Mouse (Mus musculus): Measurements from ENCODE around the gene Ift43. TPM values are rescaled to one million over a fixed set of nuclear protein-coding genes. Genes with fewer than 3 reads are reported as not detected.

The Ift43 gene
- total RNA-seq, 1 experiment from 2014 or later: 1.6 TPM

DNA sequence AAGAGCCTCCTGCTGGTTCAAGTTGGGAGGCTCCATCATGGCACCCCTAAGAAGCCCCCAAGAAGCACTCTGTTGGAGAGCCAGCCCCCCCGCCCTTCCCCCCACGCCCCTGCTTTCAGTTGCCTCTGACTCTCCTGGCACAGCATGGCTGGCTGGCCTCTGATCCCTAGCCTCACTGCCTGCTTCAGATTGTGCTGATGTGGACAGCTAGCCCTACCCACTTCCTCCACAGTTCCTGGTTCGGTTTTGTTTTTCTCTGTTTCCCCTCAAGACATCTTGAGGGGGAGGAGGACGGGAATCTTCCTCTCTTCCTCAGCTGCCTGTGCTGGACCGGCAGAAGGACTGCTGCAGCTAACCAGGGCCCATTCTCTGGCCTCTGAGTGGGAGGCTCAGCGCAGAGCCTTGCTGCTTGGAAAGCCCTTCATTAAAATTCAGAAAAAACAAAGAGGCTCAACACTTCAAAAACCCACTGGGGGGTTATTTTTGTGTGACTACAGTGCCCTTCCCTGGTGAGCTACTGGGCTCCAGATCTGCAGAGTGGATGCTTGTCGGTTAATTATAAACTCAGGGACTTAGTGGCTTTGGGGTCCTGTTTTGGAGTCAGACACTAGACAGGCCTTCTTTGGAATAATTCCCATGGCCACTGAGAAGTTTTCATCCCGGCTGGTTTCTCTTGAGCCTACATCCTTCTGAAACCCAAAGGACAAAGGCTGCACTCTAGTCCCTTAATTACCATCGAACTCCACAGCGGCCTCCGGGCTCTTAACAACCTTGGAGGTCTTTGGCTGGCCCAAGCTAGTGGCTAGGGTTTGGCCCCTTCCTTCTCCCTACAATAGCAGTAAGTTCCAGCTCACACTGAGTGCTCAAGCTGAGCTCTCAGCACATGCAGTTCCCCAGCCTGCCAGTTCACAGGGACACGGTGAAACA lies 80.8 kb downstream of the Ift43 start:
- peak; percentile 26; the same call in 1 of the 2 replicates for ATAC-seq (replicated peaks; ENCODE audit: low read depth, poor library complexity, severe bottlenecking)

DNA sequence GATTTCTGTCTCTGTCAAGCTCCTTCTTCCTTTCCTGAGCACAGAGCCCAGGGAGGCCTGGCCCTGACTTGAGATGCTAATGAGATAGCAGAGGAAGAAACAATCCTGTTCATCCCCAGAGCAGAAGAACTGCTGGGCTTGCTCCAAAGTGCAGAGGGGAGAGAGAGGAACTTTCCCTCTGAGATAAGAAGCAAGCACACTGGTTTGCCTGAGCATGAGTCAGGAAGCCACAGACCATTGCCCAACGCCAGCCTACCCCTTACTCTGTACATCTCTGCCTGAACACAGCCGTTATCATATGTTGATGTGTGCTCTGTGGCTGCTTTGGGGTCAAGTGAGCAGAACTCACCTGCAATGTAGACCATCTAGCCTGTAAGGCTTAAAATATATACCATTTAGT lies 83.9 kb downstream of the Ift43 start:
- ATAC-seq (replicated peaks; ENCODE audit: low read depth, poor library complexity, severe bottlenecking): peak; percentile 98

- ATAC-seq (replicated peaks; ENCODE audit: low read depth, poor library complexity, severe bottlenecking): no peak
Observed at GRCm38 (mm10) chr12:86167075-86167474, 84.7 kb downstream of the Ift43 start.

DNA sequence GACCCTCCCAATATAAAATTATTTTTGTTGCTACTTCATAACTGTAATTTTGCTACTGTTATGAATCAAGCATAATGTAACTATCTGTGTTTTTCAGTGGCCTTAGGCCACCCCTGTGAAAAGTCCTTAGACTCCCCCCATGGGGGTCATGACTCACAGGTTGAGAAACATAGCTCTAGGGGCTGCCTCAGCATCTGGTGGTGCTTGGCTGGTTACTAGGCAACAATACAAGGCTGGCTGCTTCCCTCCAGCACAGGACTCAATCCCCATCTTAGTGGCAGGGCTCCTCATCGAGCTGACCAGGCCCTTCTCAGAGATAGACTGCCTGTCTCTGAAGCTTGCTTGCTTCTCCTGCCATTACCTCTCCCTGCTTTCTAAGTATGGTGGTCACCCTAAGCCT lies 86.4 kb downstream of the Ift43 start:
- ATAC-seq (replicated peaks; ENCODE audit: low read depth, poor library complexity, severe bottlenecking): no peak

GRCm38 (mm10) chr12:86169195-86169594 lies 86.9 kb downstream of the Ift43 start:
- ATAC-seq (replicated peaks; ENCODE audit: low read depth, poor library complexity, severe bottlenecking): no peak

DNA sequence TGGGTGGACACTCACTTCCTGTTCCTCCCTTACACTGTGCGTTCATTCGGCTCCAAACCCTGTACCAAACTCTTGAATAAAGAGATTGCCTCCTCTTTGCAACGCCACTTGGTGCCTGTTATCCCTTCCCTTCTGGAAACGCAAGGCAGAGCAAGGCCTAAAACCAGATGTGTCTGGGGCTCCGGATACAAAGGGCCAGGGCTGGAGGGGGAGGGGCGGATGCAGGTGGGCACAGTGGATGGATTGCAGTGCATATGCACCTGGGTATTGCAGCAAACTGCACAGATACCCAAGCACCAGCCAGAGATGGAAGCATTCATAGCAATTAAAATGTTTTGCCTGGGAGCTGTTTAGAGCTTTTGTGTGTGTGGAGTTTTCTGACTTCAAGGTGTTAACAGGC lies 91.0 kb downstream of the Ift43 start:
- no peak for ATAC-seq (replicated peaks; ENCODE audit: low read depth, poor library complexity, severe bottlenecking)

DNA sequence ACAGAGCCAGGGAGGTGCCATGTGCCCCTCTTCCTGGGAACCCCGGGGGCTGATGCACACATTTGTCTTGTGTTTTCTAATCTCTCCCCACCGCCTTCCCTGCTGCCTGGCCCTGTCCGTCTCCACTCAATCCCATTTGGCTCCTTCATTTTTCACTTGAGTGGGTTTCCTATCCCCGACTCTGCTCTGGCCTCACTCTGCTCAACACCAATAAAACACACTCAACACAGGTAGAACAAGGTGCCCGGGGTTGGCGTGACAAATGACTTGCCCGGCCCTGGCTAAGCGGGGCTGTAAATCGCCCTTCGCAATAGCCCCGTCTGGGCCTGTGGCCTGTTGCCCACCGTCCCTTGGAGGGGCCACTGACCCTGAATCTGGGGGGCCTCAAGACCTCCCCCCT lies 92.0 kb downstream of the Ift43 start:
- no peak for ATAC-seq (replicated peaks; ENCODE audit: low read depth, poor library complexity, severe bottlenecking)

- 0 out of 2 replicates have a peak, but pooled peaks have one; percentile 22 for ATAC-seq (replicated peaks; ENCODE audit: low read depth, poor library complexity, severe bottlenecking)
Observed at GRCm38 (mm10) chr12:86175476-86175942, 93.2 kb downstream of the Ift43 start.

DNA sequence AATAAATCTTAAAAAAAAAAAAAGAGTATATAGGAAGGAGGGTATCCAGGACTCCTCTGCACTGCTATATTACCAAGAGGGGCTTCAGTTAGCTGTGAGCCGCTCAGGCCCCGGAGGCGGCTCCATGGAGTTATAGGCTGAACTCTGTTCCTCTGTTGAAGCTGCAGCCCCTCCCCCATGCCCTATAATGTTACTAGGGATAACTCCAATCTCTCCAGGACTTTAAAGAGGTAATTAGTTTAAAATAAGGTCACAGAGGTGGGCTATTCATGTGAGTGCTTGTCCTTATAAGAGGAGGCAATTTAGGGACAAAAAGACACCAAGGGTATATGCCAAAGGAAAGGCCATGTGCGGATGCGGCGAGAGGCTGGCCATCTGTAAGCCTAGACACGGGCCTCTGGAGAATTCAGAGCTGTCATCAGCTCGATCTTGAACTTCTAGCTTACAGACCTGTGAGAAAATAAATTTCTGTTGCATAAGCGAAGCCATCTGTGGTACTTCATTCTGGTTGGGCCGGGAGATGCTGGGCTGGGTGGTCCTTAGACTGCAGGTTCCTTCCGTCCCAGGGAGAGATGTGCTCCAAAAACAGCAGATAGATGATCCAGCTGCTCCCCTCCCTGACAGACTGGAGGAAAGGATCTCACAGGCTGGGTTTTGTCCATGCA lies 94.5 kb downstream of the Ift43 start:
- ATAC-seq (replicated peaks; ENCODE audit: low read depth, poor library complexity, severe bottlenecking): no peak

DNA sequence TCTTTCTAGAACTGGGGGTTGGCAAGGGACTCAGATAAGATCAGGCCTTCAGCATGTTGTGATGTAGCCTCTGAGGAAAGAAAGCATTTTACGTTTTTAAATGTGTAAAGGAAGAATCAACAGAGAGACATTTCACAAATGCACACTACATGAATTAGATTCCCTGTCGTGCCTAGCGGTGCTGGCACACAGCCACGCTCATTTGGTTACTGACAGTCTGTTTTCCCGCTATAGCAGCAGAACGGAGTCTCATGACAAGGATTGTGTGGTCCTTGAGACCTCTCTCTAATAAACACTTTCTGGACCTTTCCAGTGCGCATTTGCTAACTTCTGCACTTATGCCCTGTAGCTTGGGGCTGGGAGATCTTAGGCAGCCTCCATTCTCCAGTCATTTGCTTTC lies 96.9 kb downstream of the Ift43 start:
- no peak for ATAC-seq (replicated peaks; ENCODE audit: low read depth, poor library complexity, severe bottlenecking)

DNA sequence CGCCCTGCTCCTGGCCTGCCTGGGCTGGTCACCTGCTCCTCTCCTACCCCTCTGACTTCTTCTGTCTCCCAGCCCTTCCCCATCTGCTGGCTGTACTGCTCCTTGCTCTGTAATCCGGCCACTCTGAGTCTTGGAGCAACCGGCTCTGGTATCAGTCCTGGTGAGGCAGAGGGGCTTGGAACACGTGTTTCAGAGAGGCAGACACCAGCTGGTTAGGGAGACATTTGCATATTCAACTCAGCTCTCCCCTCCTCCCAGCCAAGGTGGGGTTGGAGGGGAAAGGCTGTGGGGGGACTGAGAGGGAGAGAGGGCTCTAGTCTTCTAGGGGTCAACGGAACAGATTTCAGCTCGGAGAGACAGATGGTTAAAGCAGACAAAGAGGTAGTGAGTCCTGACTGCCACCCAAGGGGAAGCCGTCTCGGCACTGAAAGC lies 99.0 kb downstream of the Ift43 start:
- ATAC-seq (replicated peaks; ENCODE audit: low read depth, poor library complexity, severe bottlenecking): no peak

DNA sequence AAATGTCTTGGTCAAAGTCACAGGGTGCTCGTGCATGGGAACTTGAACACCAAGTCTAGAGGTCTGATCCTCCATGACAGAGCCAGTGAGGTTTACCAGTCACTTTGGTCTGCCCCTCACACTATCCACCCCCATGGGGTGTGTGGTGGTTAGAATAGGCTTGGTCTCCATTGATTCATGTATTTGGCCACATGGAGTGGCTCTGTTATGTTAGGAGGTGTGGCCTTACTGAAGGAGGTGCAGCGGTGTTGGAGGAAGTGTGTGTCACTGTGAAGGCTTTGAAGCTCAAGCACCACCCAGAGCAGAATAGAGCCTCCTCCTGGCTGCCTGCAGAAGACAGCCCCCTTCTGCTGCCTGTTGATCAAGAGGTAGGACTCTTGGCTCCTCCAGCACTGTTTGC lies 99.5 kb downstream of the Ift43 start:
- ATAC-seq (replicated peaks; ENCODE audit: low read depth, poor library complexity, severe bottlenecking): 0 out of 2 replicates have a peak, but pooled peaks have one; percentile 39

DNA sequence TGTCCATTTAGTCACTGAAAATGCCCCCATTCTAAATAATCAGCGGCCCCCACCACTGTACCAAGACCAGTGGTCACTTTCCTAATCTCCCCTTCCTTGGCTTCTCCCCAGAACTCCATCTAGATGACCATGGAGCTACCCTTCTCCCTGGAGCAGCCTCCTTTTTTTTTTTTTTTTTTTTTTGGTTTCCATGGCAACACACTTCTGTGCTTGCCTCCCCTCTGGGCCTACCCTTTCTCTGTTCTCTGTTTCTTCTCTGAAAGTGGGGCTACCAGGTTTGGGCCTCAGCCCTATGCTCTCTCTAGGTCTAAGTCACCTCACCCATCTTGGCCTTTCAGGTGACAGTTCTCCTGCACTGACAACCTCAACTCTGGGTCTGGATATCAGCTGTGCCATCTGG lies 100.1 kb downstream of the Ift43 start:
- ATAC-seq (replicated peaks; ENCODE audit: low read depth, poor library complexity, severe bottlenecking): no peak

DNA sequence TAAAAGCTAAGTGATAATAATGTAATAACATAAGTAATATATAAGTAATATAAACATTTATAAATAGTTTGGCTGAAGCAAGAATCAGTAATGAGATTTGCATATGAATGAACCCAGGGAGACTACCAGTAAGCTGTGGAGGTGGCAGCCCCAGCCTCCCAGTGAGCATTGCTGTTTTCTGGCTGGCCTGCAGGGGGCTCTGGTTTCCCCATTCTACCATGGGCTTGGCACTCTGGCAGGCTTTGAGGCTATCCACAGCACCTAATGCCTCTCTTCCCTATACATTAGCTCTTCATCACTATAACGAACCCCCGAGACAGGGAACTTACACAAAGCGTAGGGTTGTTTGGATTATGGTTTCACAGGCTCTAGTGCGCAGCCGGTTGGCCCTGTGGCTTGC lies 105.8 kb downstream of the Ift43 start:
- 0 out of 2 replicates have a peak, but pooled peaks have one; percentile 52 for ATAC-seq (replicated peaks; ENCODE audit: low read depth, poor library complexity, severe bottlenecking)

DNA sequence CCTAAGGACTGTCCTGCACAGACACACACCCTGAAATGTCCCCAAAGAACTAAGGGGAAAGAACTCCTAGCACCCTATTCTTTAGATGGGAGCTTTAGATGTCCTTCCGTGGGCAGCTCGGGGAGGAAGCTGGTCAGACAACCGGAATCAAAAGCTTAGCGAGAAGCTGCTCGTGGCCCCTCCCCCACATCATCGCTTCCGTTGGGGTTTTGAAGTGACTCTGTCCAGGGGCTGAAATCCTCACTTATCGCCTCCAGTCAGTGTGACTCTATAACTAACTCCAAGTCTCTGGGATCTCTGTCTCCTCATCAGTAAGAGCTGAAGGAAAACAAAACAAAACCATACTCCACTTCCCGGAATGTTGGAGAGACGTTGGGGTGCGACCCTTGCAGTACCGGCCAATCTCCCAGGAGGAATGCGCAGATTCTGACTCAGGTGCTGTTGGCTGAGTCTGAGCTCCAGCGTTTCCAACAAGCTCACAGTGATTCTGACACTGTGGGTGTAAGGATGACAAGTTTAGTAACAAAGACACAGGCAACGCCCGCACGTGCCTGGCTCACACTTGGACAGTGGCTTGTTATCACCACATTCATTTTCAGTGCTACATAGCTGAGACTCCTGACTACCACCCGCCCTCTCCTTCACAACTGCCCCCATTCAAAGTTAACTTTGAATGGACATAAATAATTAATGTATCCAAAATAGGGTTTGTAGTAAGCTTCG lies 107.4 kb downstream of the Ift43 start:
- ATAC-seq (replicated peaks; ENCODE audit: low read depth, poor library complexity, severe bottlenecking): peak; percentile 58

- no peak for ATAC-seq (replicated peaks; ENCODE audit: low read depth, poor library complexity, severe bottlenecking)
Observed at GRCm38 (mm10) chr12:86192036-86192449, 109.7 kb downstream of the Ift43 start.

DNA sequence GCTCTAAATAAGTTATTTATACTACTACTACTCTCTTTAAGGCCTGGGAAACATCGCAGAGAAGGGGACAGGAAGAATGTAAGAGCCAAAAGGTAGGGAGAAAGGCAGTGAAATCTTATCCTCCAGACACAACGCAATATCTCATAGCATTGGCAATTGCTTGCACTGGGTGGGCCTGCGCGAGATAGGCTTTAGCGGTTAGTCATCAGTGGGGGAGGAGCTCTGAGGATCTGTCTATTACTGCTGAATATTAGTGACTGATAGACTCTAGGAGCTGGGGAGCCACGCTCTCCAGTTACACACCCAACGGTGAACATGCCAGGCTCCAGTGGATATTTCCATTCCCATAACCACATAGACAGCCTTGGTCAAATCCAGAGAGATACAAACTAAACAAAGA lies 114.6 kb downstream of the Ift43 start:
- ATAC-seq (replicated peaks; ENCODE audit: low read depth, poor library complexity, severe bottlenecking): no peak

GRCm38 (mm10) chr12:86203443-86204057 lies 121.2 kb downstream of the Ift43 start:
- no peak for ATAC-seq (replicated peaks; ENCODE audit: low read depth, poor library complexity, severe bottlenecking)

- no peak for ATAC-seq (replicated peaks; ENCODE audit: low read depth, poor library complexity, severe bottlenecking)
Observed at GRCm38 (mm10) chr12:86211099-86211520, 128.8 kb downstream of the Ift43 start.

Measured in common myeloid progenitor, adult 5-6 weeks (primary cell).